Comparison of ENCODE assay signal across 15 mouse cellular contexts in the genomic region with DNA sequence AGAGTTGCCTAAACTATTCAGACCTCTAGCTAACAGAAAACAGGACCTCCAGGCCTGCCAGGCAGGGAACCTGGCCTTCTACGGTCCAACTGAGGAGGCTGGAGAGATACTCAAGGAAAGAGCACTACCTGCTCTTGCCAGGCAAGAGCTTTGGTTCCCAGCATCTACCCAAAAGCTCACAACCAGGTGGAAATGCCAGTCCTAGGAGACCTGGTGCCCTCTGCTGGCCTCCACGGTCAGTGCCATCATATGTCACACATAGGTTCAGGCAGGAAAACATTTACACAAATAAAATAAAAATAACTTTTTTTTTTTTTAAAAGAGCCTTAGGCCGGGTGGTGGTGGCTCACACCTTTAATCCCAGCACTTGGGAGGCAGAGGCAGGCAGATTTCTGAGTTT. TPM values are rescaled to one million over a fixed set of nuclear protein-coding genes. Genes with fewer than 3 reads are reported as not detected.
A peak's percentile ranks its signal among the peaks of the same experiment; 100 is the strongest.
DNase-seq lines count a peak whose midpoint lies in the region; ATAC-seq and TF ChIP-seq lines count a peak whose summit lies in the region.
"Had no signal": no experiment of that assay in that cellular context is flagged by ENCODE, and none has a peak within 500 bp of the region (broad histone marks: within the 10 kb centered on the region; RNA-seq: fewer than 3 reads in every experiment).

No protein-coding gene starts in this region.

- no peak for TF ChIP-seq POLR2A in heart, adult 2 months (IDR thresholded peaks at IDR 0.05; ENCODE audit: insufficient read depth, low read depth, low read length)
- no peak for TF ChIP-seq POLR2A in thymus, adult 2 months (IDR thresholded peaks at IDR 0.05; ENCODE audit: control insufficient read depth, extremely low read depth, insufficient read depth, low read length, poor library complexity)

- H3K4me1 ChIP-seq in heart, adult 2 months (ENCODE audit: control insufficient read depth, insufficient read depth, low read length) = peaks cover 6% of the 10 kb centered on the region
- H3K4me1 ChIP-seq in thymus, adult 2 months (replicated peaks; ENCODE audit: control insufficient read depth, insufficient read depth, low read length) = peaks cover 22% of the 10 kb centered on the region

- peaks cover 1% of the 10 kb centered on the region; the same call in 1 of the 2 replicates for H3K36me3 ChIP-seq in heart, adult 2 months (ENCODE audit: control insufficient read depth, insufficient read depth, low read length)
- no peaks in the 10 kb centered on the region for H3K36me3 ChIP-seq in thymus, adult 2 months (ENCODE audit: control insufficient read depth, insufficient read depth, low read length)
- H3K36me3 ChIP-seq: embryonic facial prominence, embryonic 15.5 days; heart, embryonic 12.5 days; neural tube, embryonic 12.5 days had no signal

- ATAC-seq in erythroid progenitor cell, adult 5-6 weeks (replicated peaks; ENCODE audit: low FRiP score, poor library complexity, severe bottlenecking) = peak; percentile 63; the same call in 1 of the 2 replicates
- ATAC-seq: hindbrain, embryonic 16.5 days had no signal

- no peak for TF ChIP-seq EP300 in heart, adult 2 months (IDR thresholded peaks at IDR 0.05; ENCODE audit: insufficient read depth, low read depth, low read length)

- H3K27me3 ChIP-seq in heart, adult 2 months (ENCODE audit: control insufficient read depth, insufficient read depth, low read length) = no peaks in the 10 kb centered on the region
- H3K27me3 ChIP-seq in thymus, adult 2 months (ENCODE audit: control insufficient read depth, insufficient read depth, low read length) = no peaks in the 10 kb centered on the region
- H3K27me3 ChIP-seq: embryonic facial prominence, embryonic 15.5 days; heart, embryonic 12.5 days; neural tube, embryonic 12.5 days had no signal

- peak; percentile 58 for TF ChIP-seq CTCF in heart, adult 2 months (IDR thresholded peaks at IDR 0.05)
- TF ChIP-seq CTCF in thymus, adult 2 months (IDR thresholded peaks at IDR 0.05; ENCODE audit: borderline replicate concordance, control insufficient read depth, extremely low read depth, insufficient read depth, low read length, poor library complexity) = peak; percentile 59; the same call in 1 of the 2 replicates

- no peak overlapping the region for H3K9ac ChIP-seq in heart, adult 2 months (ENCODE audit: low read depth, low read length)
- H3K9ac ChIP-seq: embryonic facial prominence, embryonic 15.5 days; heart, embryonic 12.5 days; neural tube, embryonic 12.5 days had no signal

- WGBS in heart, adult 2 months = 93% methylated on average over 3 of the region's 3 CpGs
- 93% methylated on average over 3 of the region's 3 CpGs for WGBS in thymus, adult 2 months

- no peak overlapping the region for H3K4me3 ChIP-seq in heart, adult 2 months
- H3K4me3 ChIP-seq in thymus, adult 2 months (ENCODE audit: control insufficient read depth, insufficient read depth, low read length) = no peak overlapping the region
- H3K4me3 ChIP-seq: embryonic facial prominence, embryonic 15.5 days; heart, embryonic 12.5 days; limb, embryonic 10.5 days; neural tube, embryonic 12.5 days had no signal

- DNase-seq in heart, adult 2 months = no peak
- no peak for DNase-seq in heart, postnatal 36 days
- DNase-seq in thymus, adult 2 months = peak; percentile 50
- no peak for DNase-seq in thymus, postnatal 0 days (ENCODE audit: low spot score)
- DNase-seq in c-Kit-positive CD71-positive TER-119-positive erythroid progenitor cells, embryonic 14.5 days (ENCODE audit: low spot score) = no peak
- DNase-seq in left cerebral cortex, adult 9 months (ENCODE audit: low spot score in 2 of 2) = no peak
- no peak for DNase-seq in cerebellum, adult 18-20 months
- DNase-seq: adrenal gland, adult 8-10 months; cerebellum, adult 9-10 months had no signal

- H3K27ac ChIP-seq in heart, adult 2 months = no peak overlapping the region
- H3K27ac ChIP-seq in thymus, adult 2 months (ENCODE audit: control insufficient read depth, insufficient read depth, low read length) = no peak overlapping the region; the same call in 1 of the 2 replicates
- H3K27ac ChIP-seq: embryonic facial prominence, embryonic 15.5 days; limb, embryonic 10.5 days; neural tube, embryonic 12.5 days had no signal

- intact Hi-C loops in heart, adult 2 months (cut with DNase I) = no loop called here
- intact Hi-C loops in heart, postnatal 36 days (cut with DNase I) = no loop called here

- H3K79me2 ChIP-seq in heart, adult 2 months (replicated peaks; ENCODE audit: control insufficient read depth, insufficient read depth, low read length) = peaks cover 8% of the 10 kb centered on the region

RNA-seq across cellular contexts. Expression of a gene that starts 8.0 kb away (rescaled TPM):
- total RNA-seq in heart, adult 2 months (2021) = 10 to 100 TPM; 66.4 to 68.1 TPM
- polyA plus RNA-seq in heart, adult 2 months (2012; rRNA removed) = 22.7 and 39.4 TPM in 2 replicates
- 10 to 100 TPM; 60.7 to 68.4 TPM for total RNA-seq in heart, postnatal 36 days (2021)
- 11.3 and 12.2 TPM in 2 replicates for polyA plus RNA-seq in thymus, adult 2 months (2012; rRNA removed)
- polyA plus RNA-seq in thymus, postnatal 0 days (2015; fragmentation: Nextera tagmentation; extraction: Ambion mirVana) = 13.5 and 15.1 TPM in 2 replicates
- 27.4 and 35.2 TPM in 2 replicates for total RNA-seq in erythroid progenitor cell, adult 5-6 weeks (2015; ENCODE audit: low replicate concordance)
- 14.7 and 21.9 TPM in 2 replicates for total RNA-seq in erythroid progenitor cell, adult 5-6 weeks (2017; ENCODE audit: low replicate concordance)

RNA-seq across cellular contexts. Expression of a gene that starts 16.8 kb away (rescaled TPM):
- total RNA-seq in heart, adult 2 months (2021) = 10 to 100 TPM; 78.3 to 92.2 TPM
- polyA plus RNA-seq in heart, adult 2 months (2012; rRNA removed) = 22.6 and 42.4 TPM in 2 replicates
- total RNA-seq in heart, postnatal 36 days (2021) = 10 to 100 TPM; 89.6 to 92.4 TPM
- 15.8 and 17.0 TPM in 2 replicates for polyA plus RNA-seq in thymus, adult 2 months (2012; rRNA removed)
- 184 and 190 TPM in 2 replicates for polyA plus RNA-seq in thymus, postnatal 0 days (2015; fragmentation: Nextera tagmentation; extraction: Ambion mirVana)
- 34.0 and 44.0 TPM in 2 replicates for total RNA-seq in erythroid progenitor cell, adult 5-6 weeks (2015; ENCODE audit: low replicate concordance)
- 74.1 and 85.4 TPM in 2 replicates for total RNA-seq in erythroid progenitor cell, adult 5-6 weeks (2017; ENCODE audit: low replicate concordance)
